Mouse (Mus musculus): Measurements from ENCODE around the gene Clec18a. TPM values are rescaled to one million over a fixed set of nuclear protein-coding genes. Genes with fewer than 3 reads are reported as not detected.

Clec18a gene
- total and polyA plus RNA-seq, 3 experiments, result not detected

DNA sequence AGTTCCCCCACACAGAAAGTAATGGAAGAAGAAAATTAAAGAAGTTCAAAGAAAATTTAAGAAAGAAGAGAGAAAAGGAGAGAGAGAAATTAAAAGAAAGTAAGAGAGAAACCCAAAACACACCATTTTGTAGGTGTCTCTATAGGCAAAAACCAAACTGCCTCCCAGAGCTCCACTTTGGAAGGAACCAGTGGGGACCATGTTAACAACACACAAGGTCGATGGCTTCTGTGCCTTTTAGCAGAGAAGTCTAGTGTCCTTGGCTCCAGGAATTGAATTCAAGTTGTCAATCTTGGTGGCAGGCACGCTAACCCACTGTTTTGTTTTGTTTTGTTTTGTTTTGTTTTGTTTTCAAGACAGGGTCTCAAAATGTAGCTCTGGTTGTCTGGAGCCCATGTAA is 29.3 kb downstream of the Clec18a start:
- Histone ChIP-seq H3K27me3 (ENCODE audit: control insufficient read depth in 1 of 2, insufficient read depth in 2 of 2, low read length in 2 of 2) (no peaks in the 10 kb centered on the region), H3K36me3 (ENCODE audit: control insufficient read depth in 1 of 2, insufficient read depth in 2 of 2, low read length in 2 of 2) (peaks cover 0 to 20% of the 10 kb centered on the region in 2 experiments; a peak in 2 of 4 replicates), H3K79me2 (ENCODE audit: control insufficient read depth, insufficient read depth, low read length, poor library complexity) (peaks cover 3% of the 10 kb centered on the region), H3K27ac (ENCODE audit: control insufficient read depth, low read depth, low read length) (no peak overlapping the region), H3K4me3 (ENCODE audit: control insufficient read depth in 1 of 2, insufficient read depth in 1 of 2, low read depth in 2 of 2, low read length in 2 of 2) (peak overlapping the region; percentile 2 to 4; a peak in 3 of 4 replicates), H3K4me1 (ENCODE audit: control insufficient read depth in 1 of 2, insufficient read depth in 2 of 2, low read length in 2 of 2) (peaks cover 7 to 33% of the 10 kb centered on the region in 2 experiments), H3K9me3 (replicated peaks; ENCODE audit: insufficient read depth, low read length) (no peaks in the 10 kb centered on the region), H3K9ac (ENCODE audit: control insufficient read depth, low read depth, low read length, poor library complexity, severe bottlenecking) (peak overlapping the region; percentile 15; the same call in 1 of the 2 replicates)
- no peak for TF ChIP-seq POLR2AphosphoS5 (IDR thresholded peaks at IDR 0.05; ENCODE audit: borderline replicate concordance, low read depth, low read length)
- TF ChIP-seq CTCF (IDR thresholded peaks at IDR 0.05 in 2 of 3, conservative IDR thresholded peaks at IDR 0.05 in 1 of 3; ENCODE audit: control insufficient read depth in 1 of 3, insufficient read depth in 1 of 3, low read depth in 2 of 3, low read length in 3 of 3, poor library complexity in 1 of 3, severe bottlenecking in 1 of 3), result no peak
- TF ChIP-seq MXI1 (IDR thresholded peaks at IDR 0.05; ENCODE audit: low read depth, low read length), result no peak
- TF ChIP-seq ZMIZ1 (IDR thresholded peaks at IDR 0.05; ENCODE audit: low read depth, low read length), result no peak
- TF ChIP-seq RAD21 (IDR thresholded peaks at IDR 0.05; ENCODE audit: low read depth, low read length), result no peak
- TF ChIP-seq KAT2A (conservative IDR thresholded peaks at IDR 0.05; ENCODE audit: low read depth, low read length), result no peak
- TF ChIP-seq TAL1 (IDR thresholded peaks at IDR 0.05; ENCODE audit: low read length), result no peak
- no peak for TF ChIP-seq GABPA (IDR thresholded peaks at IDR 0.05; ENCODE audit: low read depth, low read length)
- DNase-seq (ENCODE audit: low read depth, low spot score), result peak; percentile 52

DNA sequence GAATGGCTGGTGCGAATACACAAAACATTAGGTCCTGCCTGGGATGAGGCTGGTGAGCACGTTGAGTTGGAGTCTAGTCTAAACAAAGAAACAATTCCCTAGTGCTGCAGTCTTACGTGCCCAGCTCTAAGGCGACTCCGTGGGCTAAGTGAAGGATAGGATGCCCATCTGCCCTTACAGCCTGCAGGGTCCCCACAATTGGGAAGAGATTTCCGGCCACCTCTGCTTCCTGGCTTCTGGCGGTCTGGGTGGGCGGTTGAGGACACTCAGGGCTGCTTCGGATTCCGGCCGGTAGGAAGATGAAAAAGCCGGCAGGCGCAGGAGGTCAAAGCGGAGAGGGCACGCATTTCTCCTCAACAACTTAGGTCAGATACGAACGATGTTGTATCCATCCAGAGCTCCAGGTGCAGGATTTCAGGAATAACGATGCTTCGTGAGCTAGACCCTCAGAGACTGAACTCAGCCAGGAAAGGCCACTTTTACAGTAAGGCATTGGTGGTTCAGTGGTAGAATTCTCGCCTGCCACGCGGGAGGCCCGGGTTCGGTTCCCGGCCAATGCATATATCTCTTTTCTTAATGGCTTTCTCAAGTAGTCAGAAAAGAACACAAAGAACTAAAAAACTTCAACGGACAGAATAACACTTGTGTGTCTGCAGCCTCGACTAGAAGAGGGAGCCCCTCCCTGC is 30.0 kb downstream of the Clec18a start:
- Histone ChIP-seq H3K4me3 (ENCODE audit: control insufficient read depth in 1 of 2, insufficient read depth in 1 of 2, low read depth in 2 of 2, low read length in 2 of 2) (peak overlapping the region; percentile 55 to 85), H3K4me1 (ENCODE audit: control insufficient read depth in 1 of 2, insufficient read depth in 2 of 2, low read length in 2 of 2) (peaks cover 4 to 35% of the 10 kb centered on the region in 2 experiments), H3K9ac (ENCODE audit: control insufficient read depth, low read depth, low read length, poor library complexity, severe bottlenecking) (peak overlapping the region; percentile 63), H3K9me3 (replicated peaks; ENCODE audit: insufficient read depth, low read length) (no peaks in the 10 kb centered on the region), H3K36me3 (ENCODE audit: control insufficient read depth in 1 of 2, insufficient read depth in 2 of 2, low read length in 2 of 2) (peaks cover 0 to 26% of the 10 kb centered on the region in 2 experiments; a peak in 2 of 4 replicates), H3K27ac (ENCODE audit: control insufficient read depth, low read depth, low read length) (no peak overlapping the region), H3K27me3 (ENCODE audit: control insufficient read depth in 1 of 2, insufficient read depth in 2 of 2, low read length in 2 of 2) (no peaks in the 10 kb centered on the region), H3K79me2 (ENCODE audit: control insufficient read depth, insufficient read depth, low read length, poor library complexity) (peaks cover 10% of the 10 kb centered on the region)
- DNase-seq (ENCODE audit: low read depth, low spot score), result peak; percentile 85
- TF ChIP-seq MAFK (IDR thresholded peaks at IDR 0.05; ENCODE audit: borderline replicate concordance, low read depth, low read length) (peak; percentile 99), E2F4 (IDR thresholded peaks at IDR 0.05; ENCODE audit: borderline replicate concordance, low read depth, low read length) (peak; percentile 68; the same call in 1 of the 2 replicates), TAL1 (IDR thresholded peaks at IDR 0.05; ENCODE audit: low read length) (no peak), ELF1 (IDR thresholded peaks at IDR 0.05; ENCODE audit: low read depth, low read length) (peak; percentile 84), SIN3A (IDR thresholded peaks at IDR 0.05; ENCODE audit: low read length) (peak; percentile 66), USF1 (IDR thresholded peaks at IDR 0.05; ENCODE audit: low read depth, low read length) (no peak), KAT2A (conservative IDR thresholded peaks at IDR 0.05; ENCODE audit: low read depth, low read length) (peak; percentile 61; the same call in 1 of the 2 replicates), TBP (IDR thresholded peaks at IDR 0.05; ENCODE audit: low read depth, low read length) (peak; percentile 100), USF2 (IDR thresholded peaks at IDR 0.05; ENCODE audit: borderline replicate concordance in 1 of 2, insufficient read depth in 1 of 2, low read depth in 1 of 2, low read length in 2 of 2) (no peak)

All from MEL (cell line).